Mouse (Mus musculus): ENCODE data around the gene Tmppe. TPM values are rescaled to one million over a fixed set of nuclear protein-coding genes. Genes with fewer than 3 reads are reported as not detected.
A peak's percentile ranks its signal among the peaks of the same experiment; 100 is the strongest.
"Not testable (repeated sequence)": the region's sequence is repeated elsewhere in the genome, so short reads cannot be mapped to it uniquely, and the experiment has no call there.

Gene Tmppe
- 10 to 100 TPM in 1 of 2 experiments, 1 to 10 TPM in 1; 9.7 to 10.8 TPM for total RNA-seq (2021)

DNA sequence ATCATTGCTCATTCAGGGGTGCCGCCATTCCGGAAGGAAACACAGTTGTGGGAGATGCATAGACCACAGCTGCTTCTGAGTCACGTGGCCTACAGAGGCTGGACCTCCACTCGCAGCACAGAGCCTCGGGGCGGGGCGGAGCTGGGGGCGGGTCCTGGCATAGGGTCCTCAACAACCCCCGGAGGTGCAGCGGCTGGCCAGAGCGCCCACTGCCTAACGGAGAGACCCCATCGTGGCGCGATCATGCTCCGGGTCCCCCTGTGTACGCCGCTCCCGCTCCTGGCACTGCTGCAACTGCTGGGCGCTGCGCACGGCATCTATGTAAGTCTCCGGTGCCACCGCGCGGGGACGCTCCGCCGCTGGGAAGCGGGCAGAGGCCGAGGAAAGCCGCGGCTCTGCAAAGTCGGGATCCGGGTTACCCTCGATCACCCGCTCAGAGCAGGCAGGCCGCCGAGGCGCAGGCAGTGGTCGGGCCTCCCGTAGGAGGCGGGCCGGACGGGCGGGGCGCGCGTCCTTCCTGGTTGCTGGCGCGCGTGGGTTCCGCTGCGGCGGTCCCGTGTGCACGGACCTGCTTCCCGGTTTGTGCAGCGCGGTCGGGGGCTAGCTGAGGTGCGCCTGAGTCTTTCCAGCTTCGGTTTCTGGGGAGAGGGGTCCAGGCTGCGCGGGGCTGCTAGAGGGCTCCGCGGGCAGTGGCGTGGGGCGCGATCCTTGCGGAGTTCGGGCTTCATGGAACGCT, at the start of gene Tmppe, which contains the start of gene Glb1:
Gene Tmppe, plus strand, starts transcription at position 157 of the 736 bp plus-strand sequence.
Gene Glb1, plus strand, starts transcription at position 128 of the 736 bp plus-strand sequence.
- intact Hi-C loops (cut with DNase I), result no loop called here
- DNase-seq (ENCODE audit: low spot score in 2 of 2), result peak; percentile 79 to 83

DNA sequence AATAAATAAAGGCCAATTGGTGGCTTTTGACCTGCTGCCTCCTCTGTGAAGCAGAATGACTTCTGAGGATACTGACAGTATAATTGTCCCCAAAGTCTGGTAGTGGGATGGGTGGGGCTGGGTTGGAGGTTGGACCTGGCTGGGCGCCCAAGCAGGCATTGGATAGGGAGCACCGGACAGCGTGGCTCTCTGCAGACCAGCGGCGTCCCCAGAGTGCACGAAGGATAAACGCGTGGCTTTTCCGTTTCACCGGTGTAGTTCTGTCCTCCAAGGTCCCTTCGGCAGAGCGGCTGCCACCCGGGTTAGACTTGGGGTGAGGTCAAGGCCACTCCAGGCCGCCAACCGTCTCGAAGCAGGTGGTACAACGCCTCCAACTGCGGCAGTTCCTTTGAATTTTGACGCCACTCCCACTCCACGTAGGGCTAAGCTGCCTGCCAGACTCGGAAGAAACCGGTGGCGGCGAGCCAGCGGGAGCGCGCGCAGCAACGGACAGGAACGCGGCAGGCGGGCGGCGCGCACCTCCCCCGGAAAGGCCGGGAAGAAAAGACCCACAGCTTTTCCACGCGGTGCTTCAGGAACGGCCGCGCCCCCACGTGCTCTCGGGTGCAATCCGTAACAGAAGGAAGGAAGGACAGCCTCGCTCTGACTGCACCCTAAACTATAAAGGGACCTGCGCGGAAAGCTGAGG, 33.0 kb upstream of the Tmppe start:
- intact Hi-C loops (cut with DNase I), result no loop called here
- peak; percentile 85 to 91 for DNase-seq (ENCODE audit: low spot score in 2 of 2)

DNA sequence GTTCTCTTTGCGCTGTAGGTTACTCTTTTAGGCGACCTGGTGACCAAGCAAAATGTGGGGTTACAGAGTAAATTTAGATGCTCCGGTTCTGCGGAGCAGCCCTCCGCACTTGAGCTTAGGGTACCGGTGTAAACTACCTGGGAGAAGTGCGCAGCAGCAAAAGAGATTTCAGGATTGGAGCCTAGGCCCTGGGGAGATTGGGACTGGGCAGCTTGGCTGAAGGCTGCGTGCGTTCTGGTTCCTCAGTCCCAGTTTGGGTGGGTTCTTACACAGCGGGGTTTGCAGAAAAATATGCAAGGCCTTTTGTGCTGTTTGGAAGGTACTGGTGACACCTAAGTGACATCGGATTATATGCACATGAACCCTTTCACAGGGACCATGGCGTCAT, 32.4 kb upstream of the Tmppe start:
- intact Hi-C loops (cut with DNase I), result no loop called here
- DNase-seq (ENCODE audit: low spot score in 2 of 2), result no peak

DNA sequence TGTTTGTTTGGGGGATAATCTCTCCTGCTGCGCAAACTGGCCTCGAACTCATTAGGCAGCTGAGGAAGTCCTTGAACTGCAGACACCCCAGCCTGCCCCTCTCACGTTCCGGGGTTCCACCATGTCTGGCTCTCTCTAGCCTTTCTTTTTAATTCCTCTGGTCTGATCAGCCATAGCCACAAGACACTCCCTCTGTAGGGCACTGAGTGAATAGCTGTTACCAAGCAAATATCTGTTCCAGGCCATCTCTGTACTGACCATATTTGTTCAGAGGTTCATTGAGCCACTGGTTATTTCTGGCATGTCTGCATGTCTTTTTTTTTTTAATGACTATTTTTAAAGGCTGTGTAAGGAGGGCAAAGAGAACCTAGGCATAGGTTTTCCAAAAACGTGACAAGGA, 31.5 kb upstream of the Tmppe start:
- intact Hi-C loops (cut with DNase I); DNase-seq (ENCODE audit: low spot score in 2 of 2): not testable (repeated sequence)

DNA sequence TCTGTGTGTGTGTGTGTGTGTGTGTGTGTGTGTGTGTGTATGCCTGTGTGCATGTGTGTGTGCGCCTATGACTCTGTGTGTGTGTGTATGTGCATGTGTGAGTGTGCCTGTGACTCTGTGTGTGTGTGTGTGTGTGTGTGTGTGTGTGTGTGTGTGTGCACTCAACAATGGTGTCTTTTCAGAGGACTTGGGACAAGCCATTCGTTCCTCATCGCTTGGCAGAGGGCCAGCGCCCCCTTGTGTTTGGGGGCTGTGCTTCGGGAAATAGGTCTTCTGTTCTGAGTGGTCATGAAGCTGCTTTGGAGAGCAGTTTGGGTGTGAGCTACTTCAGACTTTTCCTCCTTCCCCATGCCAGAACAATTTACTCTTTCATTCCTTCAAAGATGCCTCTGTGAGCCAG, 29.2 kb upstream of the Tmppe start:
- intact Hi-C loops (cut with DNase I), result loop anchor here (2.0 kb wide), 1 partner anchor 281 kb away; no protein-coding TSS in a partner anchor
- DNase-seq (ENCODE audit: low spot score in 2 of 2), result not testable (repeated sequence)

DNA sequence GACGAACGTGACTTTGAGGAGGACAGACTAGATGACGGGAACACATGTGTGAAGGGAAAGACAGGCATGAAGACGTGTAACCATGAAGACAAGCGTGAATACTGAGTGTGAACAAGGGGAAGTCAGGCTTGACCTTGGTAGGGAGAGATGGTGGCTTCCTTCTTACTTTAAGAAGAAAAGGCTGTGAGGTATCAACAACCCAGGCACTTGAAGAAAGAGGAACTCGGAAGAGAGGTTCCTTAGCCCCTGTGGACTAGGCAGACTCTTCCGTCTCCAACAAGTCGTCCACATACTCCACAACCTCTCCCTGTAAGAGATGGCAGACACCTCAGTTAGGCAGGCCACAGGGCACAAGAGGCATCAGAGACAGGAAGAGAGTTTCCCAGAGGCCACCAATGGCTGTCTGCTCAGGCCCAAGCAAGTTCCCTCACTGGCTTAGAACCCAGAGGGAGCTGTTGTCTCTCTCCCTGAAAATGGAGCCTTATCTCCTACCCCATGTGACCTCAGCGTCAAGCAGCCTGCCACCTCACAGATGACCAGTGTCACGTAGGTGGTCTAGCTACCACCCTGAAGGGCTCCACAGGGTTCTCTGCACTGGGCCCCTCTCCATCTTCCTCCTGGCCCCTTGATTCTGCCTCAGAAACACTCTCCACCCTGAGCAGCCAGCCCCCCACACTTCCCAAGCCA, 25.5 kb upstream of the Tmppe start:
- DNase-seq (ENCODE audit: low spot score in 2 of 2), result no peak
- intact Hi-C loops (cut with DNase I), result no loop called here

DNA sequence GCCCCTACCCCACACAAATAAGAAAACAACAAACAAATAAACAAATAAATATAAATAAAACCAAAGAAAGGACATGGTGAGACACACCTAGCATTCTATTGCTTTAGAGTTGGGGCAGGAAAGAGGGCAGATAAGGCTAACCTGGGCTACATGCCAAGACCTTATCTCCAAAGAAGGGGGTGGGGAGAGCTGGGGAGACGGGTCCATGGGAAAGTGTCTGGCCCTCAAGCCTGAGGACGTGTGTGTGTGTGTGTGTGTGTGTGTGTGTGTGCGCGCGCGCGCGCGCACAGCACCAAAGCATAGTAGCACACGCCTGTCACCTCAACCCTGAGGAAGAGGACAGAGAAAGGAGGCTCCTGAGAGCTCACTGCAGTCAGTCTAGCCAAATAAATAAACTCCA, 23.7 kb upstream of the Tmppe start:
- intact Hi-C loops (cut with DNase I), result no loop called here
- no peak for DNase-seq (ENCODE audit: low spot score in 2 of 2)

DNA sequence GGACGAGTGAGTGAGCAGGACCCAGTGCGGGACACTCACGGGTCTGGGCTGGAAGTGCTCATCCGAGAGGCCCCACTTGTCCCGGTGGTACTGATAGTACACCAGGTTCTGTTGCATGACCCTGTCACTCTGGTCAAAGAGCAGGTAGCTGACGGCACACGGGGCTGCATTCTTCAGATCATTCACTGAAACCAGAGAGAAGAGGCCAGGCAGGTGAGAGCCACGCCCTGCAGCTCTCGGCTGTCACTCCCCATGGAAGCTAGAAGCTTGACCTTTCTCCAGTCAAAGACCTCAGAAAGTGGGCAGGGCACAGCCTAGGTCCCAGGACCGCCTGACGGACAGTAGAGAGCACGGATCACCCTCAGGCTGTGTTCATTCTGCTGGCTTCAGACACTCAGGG, 21.0 kb upstream of the Tmppe start:
- DNase-seq (ENCODE audit: low spot score in 2 of 2), result no peak

DNA sequence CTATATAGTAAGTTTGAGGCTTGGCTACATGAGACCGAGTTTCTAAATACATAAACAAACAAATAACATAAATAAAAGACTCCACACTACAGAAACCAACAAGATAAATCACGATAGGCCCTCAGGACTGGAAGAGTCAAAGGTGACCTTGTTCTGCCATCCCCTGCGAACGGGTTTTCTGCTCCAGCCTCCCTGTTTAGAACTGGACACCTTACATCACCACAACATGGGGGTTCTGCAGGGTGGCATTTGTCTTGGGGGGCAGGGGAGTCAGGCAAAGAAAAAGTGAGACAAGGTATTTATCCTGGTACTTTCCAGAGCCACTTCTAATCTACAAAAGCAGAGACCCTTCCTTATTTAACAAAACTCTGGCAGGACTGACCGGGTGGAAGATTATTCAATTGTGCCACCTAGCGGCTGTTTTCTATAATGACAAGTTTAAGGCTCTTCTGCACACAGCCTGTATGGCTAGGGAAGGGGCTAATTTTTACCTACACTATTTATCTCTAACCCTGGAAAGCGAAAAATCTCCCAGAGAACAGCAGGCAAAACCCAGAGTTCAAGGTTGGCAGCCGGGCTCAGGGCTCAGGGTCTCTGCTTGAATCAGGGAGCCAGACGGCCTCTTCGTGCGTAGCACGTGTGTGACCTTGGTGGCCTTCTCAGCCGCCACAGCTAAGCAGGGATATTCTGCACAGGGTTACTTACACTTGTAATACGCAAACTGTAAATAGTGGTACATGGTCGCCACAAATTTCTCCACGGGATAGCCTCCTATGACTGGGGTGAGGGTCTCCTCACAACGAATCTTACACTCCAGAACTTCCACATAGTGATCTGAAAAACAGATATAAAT, 19.8 kb upstream of the Tmppe start:
- intact Hi-C loops (cut with DNase I), result loop anchor here (2.0 to 5.0 kb wide), 2 partner anchors 62 to 389 kb away; no protein-coding TSS in a partner anchor
- DNase-seq (ENCODE audit: low spot score in 2 of 2), result peak; percentile 18 to 40

More for the DNA sequence above, 21.0 kb upstream of the Tmppe start:
- intact Hi-C loops (cut with DNase I), result loop anchor here (2.0 to 5.0 kb wide), 2 partner anchors 61 to 388 kb away; no protein-coding TSS in a partner anchor

DNA sequence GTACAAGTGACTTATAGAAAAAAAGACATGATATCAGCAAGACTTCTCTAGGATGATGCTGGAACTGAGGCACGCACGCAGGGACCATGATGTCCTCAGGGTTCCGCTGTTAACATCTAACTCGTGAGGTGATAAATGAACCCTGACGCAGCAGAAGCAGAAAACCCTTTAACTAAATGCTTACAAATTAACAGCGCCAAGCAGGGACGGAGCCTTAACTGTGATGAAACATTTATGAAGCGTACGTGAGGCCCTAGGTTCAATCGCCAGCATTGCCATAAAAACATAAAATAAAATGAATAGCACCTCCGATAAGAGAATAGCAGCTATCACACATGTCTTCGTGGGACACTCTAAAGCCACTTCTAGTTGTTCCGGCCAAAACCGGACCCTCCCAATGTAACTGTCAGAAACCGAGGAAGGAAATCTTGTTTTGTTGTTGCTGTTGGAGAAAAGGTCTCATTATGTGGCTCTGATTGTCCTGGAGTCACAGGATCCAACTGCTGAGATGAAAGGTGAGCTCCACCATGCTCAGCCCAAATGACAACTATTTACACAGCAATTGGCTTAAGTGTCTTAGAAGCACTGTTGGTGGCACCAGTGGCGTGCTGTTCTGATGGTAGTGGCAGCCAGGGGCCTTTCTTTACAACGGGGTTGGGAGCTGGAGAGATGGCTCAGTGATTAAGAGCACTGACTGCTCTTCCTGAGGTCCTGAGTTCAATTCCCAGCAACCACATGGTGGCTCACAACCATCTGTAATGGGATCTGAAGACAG, 17.8 kb upstream of the Tmppe start:
- DNase-seq (ENCODE audit: low spot score in 2 of 2), result no peak
- intact Hi-C loops (cut with DNase I), result loop anchor here (5.0 kb wide), 1 partner anchor 391 kb away; no protein-coding TSS in a partner anchor

DNA sequence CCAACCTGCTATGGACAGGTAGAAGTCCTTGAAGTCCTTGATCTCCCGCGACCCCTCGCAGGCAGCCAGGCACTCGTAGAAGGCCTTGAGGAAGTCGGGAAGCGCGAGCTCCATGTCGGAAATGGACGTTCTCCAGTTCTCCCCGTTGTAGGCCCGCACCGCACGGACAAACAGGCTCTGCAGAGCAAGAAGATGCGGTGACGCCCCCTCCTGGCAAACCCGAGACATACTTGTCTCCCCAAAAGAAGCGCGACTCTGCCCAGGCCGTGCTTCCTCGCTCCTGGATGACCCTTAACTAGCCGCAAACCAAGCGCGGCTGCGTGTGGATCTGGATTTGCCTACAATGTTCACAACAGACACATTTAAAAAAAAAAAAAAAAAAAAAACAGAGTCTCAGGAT, 16.2 kb upstream of the Tmppe start:
- intact Hi-C loops (cut with DNase I), result loop anchor here (5.0 kb wide), 1 partner anchor 392 kb away; no protein-coding TSS in a partner anchor
- no peak for DNase-seq (ENCODE audit: low spot score in 2 of 2)

DNA sequence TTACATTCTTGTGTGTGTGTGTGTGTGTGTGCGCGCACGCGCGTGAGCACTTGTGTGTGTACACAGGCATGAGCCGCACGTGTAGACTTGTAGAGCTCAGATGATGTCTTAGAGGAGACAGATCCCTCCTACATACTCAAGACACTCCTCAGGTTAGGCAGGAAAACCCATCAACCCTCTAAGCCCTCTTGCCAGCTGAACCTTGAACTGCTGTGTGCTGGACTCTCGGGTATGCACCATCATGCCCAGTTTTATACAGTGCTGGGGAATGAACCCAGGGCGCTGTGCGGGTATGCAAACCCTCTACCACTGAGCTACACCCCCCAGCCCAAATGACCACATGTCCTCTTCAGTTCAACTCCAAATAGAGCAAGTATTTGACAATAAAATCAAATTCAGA, 15.7 kb upstream of the Tmppe start:
- DNase-seq (ENCODE audit: low spot score in 2 of 2), result no peak

DNA sequence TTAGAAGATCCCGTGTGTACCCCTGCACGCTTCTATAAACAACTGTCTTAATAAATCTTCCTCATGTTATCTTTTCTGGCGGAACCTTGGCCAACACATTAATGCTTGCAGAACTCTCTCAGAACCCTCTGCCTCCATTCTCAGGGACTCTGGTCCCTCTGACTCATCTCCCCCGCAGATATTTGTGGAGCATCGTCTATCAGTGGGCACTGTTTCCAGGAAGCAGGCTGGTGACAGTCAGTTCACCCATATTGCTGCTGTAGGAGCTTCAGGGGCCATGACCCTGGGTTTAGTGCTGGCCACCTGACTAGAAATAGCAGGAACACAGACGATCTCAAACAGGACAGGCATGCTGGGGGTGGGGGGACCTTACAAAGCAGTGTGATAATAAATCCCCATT, 13.8 kb upstream of the Tmppe start:
- no peak for DNase-seq (ENCODE audit: low spot score in 2 of 2)
- intact Hi-C loops (cut with DNase I), result no loop called here

More for the DNA sequence above, 15.7 kb upstream of the Tmppe start:
- intact Hi-C loops (cut with DNase I), result no loop called here

DNA sequence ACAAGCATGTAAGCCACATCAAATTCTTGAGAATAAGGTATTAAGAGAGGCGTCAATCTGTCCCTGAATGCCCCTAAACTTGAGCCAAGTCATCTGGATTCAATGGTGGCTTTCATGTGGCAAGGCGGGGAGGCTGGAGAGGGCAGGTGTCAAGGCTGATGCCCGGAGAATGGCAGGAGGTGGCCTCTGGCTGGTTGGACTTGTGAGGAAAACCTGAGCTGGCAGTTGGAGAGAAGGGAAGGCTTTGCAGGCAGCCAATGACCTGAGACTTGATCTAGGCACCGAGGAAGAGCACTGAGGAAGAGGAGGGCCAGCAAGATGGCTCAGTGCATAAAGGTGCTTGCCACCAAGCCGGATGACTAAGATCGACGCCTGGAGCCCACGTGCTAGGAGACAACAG, 12.6 kb upstream of the Tmppe start:
- intact Hi-C loops (cut with DNase I), result no loop called here
- DNase-seq (ENCODE audit: low spot score in 2 of 2), result no peak

DNA sequence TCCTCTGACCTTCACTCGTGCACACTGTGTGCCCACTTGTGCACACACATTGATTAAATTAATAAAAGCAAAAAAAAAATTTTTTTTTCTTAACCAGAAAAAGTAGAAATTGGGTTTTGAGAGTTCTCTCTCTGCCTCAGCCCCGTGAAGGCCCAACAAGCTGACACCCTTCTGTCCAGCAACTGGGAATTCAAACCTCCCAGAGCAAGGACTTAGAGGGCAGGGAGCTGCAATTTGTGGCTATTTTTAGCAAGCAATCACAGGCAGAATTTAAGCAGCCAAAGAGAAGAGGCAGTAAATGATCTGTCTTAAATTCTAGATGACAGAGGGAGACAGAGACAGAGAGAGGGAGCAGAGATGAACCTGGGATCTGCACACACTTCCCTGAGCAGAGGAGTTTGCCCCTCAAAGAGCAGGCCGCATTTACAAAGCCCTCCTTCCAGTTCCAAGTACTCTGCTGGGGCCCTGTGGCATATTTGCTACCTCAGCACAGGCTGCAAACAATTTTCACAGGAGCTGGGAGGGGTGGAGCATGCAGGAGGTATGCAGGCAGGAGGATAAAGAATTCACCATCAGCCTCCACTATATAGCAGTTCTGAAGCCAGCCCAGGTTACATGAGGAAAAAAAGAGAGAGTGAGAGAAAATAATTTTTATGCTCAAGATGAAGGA, 12.1 kb upstream of the Tmppe start:
- no peak for DNase-seq (ENCODE audit: low spot score in 2 of 2)
- intact Hi-C loops (cut with DNase I), result no loop called here

DNA sequence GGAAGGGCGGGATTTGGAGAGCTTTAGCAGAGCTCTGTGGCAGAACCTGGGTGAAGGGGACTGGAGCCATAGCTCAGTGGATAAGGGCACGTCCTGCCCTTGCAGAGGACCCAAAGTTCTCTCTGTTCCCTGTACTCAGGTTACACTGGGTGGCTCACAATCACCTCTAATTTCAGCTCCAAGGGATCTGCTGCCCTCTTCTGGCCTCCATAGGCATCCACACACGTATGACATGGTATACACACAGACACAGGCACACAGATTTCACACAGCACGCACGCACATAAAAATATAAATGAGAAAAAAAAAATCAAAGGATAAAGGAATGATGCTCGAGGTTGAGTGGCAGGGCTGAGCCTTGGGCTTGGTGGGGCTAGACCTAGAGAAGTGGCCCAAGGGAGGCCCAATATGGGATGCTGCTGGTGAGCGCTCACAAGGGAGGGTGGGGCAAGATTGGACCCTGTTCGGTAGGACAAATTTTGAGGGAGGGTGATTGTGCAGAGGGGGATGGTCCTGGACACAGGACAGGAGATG, 11.5 kb upstream of the Tmppe start:
- no peak for DNase-seq (ENCODE audit: low spot score in 2 of 2)
- intact Hi-C loops (cut with DNase I), result no loop called here

DNA sequence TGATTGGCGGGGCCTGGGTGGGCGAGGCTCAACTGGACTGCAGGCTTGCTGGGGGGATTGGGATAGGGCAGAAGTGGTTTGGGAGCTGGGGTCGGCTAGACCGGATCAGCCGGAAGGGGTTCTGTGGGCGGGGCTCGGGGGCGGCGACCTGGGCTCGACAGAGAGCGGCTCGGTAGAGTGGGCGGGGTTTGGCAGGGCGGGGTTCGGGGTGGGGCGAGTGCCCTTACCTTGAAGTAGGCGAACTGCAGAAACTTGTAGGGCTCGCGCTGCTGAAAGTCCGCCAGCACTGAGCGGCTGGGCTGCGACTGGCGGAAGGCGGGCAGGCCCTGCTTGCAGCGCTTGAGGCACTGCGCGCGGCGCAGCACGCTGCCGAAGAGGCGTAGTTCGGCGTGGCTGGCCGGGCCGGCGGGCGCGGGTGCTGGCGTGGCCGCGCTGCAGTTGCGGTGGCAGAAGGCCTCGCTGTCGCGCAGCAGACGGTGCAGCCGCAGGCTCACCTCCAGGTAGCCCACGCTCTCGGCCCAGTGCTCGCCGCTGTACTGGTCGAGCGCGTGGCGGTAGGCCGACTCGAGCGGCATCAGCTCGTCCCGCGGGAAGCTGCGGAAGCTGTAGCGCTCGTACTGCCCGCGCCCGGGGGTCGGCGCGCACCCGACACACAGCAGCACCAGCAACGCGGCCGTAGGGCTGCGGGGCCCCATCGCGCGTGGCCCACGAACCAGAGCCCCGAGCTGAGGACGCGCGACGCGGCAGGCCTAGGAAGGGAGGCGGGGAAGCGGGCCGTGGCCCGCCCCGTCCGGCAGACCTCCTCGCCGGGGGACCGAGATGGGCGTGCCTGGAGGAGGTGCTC, 10.8 kb upstream of the Tmppe start, which contains the start of gene Crtap:
Gene Crtap, minus strand, starts transcription at position 771 of the 844 bp plus-strand sequence.
- DNase-seq (ENCODE audit: low spot score in 2 of 2), result peak; percentile 42 to 48
- intact Hi-C loops (cut with DNase I), result no loop called here
